Mouse (Mus musculus) neural tube, embryonic 11.5 days (tissue): ENCODE measurements at regions not wholly inside any gene's neighbourhood (a gene's known extent, or its start where the extent isn't known, plus 50 kb on each side); places are given as distances from the start of the nearest gene placed in this dataset.

ENCODE experiments used
- ATAC-seq: fragments of 200-750 bp; cut with Nextera tagmentation; 2 replicates; pipeline ENCODE4 v1.8.0; 2017; ENCODE audit warnings: moderate number of reproducible peaks, mild to moderate bottlenecking, moderate TSS enrichment, moderate library complexity; ENCODE audit not compliant: insufficient read depth, low FRiP score, low TSS enrichment
- DNase-seq: peaks from one replicate; pipeline ENCODE4 v3.0.0-alpha.2; 2015; ENCODE audit warnings: low spot score
- H3K27ac ChIP-seq: fragments of 300-500 bp; sonication (generic); 2 replicates; pipeline ENCODE4 v1.5.1; 2014; ENCODE audit warnings: low read depth, mild to moderate bottlenecking, low read length
- H3K27me3 ChIP-seq: fragments of 300-500 bp; sonication (generic); 2 replicates; pipeline ENCODE4 v1.6.1; 2014; ENCODE audit warnings: mild to moderate bottlenecking, low read length, mixed read lengths; ENCODE audit not compliant: control insufficient read depth, insufficient read depth
- H3K36me3 ChIP-seq: fragments of 300-500 bp; sonication (generic); 2 replicates; pipeline ENCODE4 v1.6.1; 2014; ENCODE audit warnings: mild to moderate bottlenecking, low read length, moderate library complexity, mixed read lengths; ENCODE audit not compliant: control insufficient read depth, insufficient read depth
- H3K4me1 ChIP-seq: fragments of 300-500 bp; sonication (generic); 2 replicates; pipeline ENCODE4 v1.6.1; 2014; ENCODE audit warnings: low read length, mixed read lengths; ENCODE audit not compliant: control insufficient read depth, insufficient read depth
- H3K4me2 ChIP-seq: fragments of 300-500 bp; sonication (generic); 2 replicates; pipeline ENCODE4 v1.6.1; 2014; ENCODE audit warnings: low read depth, mild to moderate bottlenecking, moderate library complexity
- H3K4me3 ChIP-seq: fragments of 300-500 bp; sonication (generic); 2 replicates; pipeline ENCODE4 v1.5.1; 2014; ENCODE audit warnings: low read depth, low read length
- H3K9ac ChIP-seq: fragments of 300-500 bp; sonication (generic); 2 replicates; pipeline ENCODE4 v1.6.1; 2014; ENCODE audit warnings: mild to moderate bottlenecking, low read length
- H3K9me3 ChIP-seq: fragments of 300-500 bp; sonication (generic); 2 replicates; pipeline ENCODE4 v1.6.1; 2016; ENCODE audit warnings: low read length; ENCODE audit not compliant: control insufficient read depth
- WGBS: fragments of 180-500 bp; shearing (Covaris S2); extraction: QIAGEN DNeasy Blood & Tissue Kit; methylation state at CpG from one replicate; pipeline ENCODE4 v1.1.7; 2014; 5-methylcytosine and 5-hydroxymethylcytosine counted together

GRCm38 (mm10) chr4:31819521-31820259, 144.2 kb upstream of the Map3k7 start:
- no peaks in the 10 kb centered on the region for H3K27me3 ChIP-seq

GRCm38 (mm10) chr4:31823574-31824348, 140.1 kb upstream of the Map3k7 start:
- 48% methylated on average over 19 of the region's 19 CpGs for WGBS
- Histone ChIP-seq H3K9ac (no peak overlapping the region), H3K36me3 (no peaks in the 10 kb centered on the region), H3K4me1 (no peaks in the 10 kb centered on the region), H3K4me2 (peak overlapping the region; percentile 10), H3K27ac (no peak overlapping the region), H3K9me3 (no peaks in the 10 kb centered on the region), H3K27me3 (no peaks in the 10 kb centered on the region), H3K4me3 (no peak overlapping the region)
- ATAC-seq (no peak), DNase-seq (no peak)

More at GRCm38 (mm10) chr4:31819521-31820259, 144.2 kb upstream of the Map3k7 start:
- Histone ChIP-seq H3K9ac (no peak overlapping the region), H3K36me3 (no peaks in the 10 kb centered on the region), H3K27ac (no peak overlapping the region), H3K9me3 (no peaks in the 10 kb centered on the region), H3K4me3 (no peak overlapping the region), H3K4me1 (no peaks in the 10 kb centered on the region), H3K4me2 (no peak overlapping the region)
- no peak for DNase-seq
- no peak for ATAC-seq
- 81% methylated on average over 18 of the region's 18 CpGs for WGBS

GRCm38 (mm10) chr4:31824518-31825437, 139.1 kb upstream of the Map3k7 start:
- H3K4me1 ChIP-seq, result no peaks in the 10 kb centered on the region
- H3K36me3 ChIP-seq, result no peaks in the 10 kb centered on the region
- no peaks in the 10 kb centered on the region for H3K27me3 ChIP-seq
- no peak overlapping the region for H3K4me2 ChIP-seq
- H3K9me3 ChIP-seq, result no peaks in the 10 kb centered on the region
- DNase-seq (no peak), ATAC-seq (no peak)
- WGBS, result 68% methylated on average over 14 of the region's 14 CpGs
- no peak overlapping the region for H3K27ac ChIP-seq
- H3K4me3 ChIP-seq, result no peak overlapping the region
- H3K9ac ChIP-seq, result no peak overlapping the region

- Histone ChIP-seq H3K4me3 (no peak overlapping the region), H3K36me3 (no peaks in the 10 kb centered on the region), H3K9ac (no peak overlapping the region), H3K9me3 (no peaks in the 10 kb centered on the region), H3K27ac (no peak overlapping the region), H3K4me2 (no peak overlapping the region), H3K4me1 (no peaks in the 10 kb centered on the region), H3K27me3 (no peaks in the 10 kb centered on the region)
- ATAC-seq, result no peak
- WGBS, result 79% methylated on average over 3 of the region's 3 CpGs
- no peak for DNase-seq
Observed at GRCm38 (mm10) chr4:31825438-31825830, 138.5 kb upstream of the Map3k7 start.

- ATAC-seq (no peak), DNase-seq (no peak)
- no peak overlapping the region for H3K9ac ChIP-seq
- no peaks in the 10 kb centered on the region for H3K9me3 ChIP-seq
- 81% methylated on average over 8 of the region's 8 CpGs for WGBS
- no peak overlapping the region for H3K4me3 ChIP-seq
- H3K27ac ChIP-seq, result no peak overlapping the region
- no peaks in the 10 kb centered on the region for H3K27me3 ChIP-seq
- H3K4me1 ChIP-seq, result no peaks in the 10 kb centered on the region
- no peaks in the 10 kb centered on the region for H3K36me3 ChIP-seq
- H3K4me2 ChIP-seq, result no peak overlapping the region
Observed at GRCm38 (mm10) chr4:31826661-31827060, 137.2 kb upstream of the Map3k7 start.

GRCm38 (mm10) chr4:31827266-31827665, 136.6 kb upstream of the Map3k7 start:
- DNase-seq (no peak), ATAC-seq (no peak)
- Histone ChIP-seq H3K4me1 (no peaks in the 10 kb centered on the region), H3K4me3 (no peak overlapping the region), H3K9me3 (no peaks in the 10 kb centered on the region), H3K36me3 (no peaks in the 10 kb centered on the region), H3K27me3 (no peaks in the 10 kb centered on the region), H3K4me2 (no peak overlapping the region), H3K27ac (no peak overlapping the region), H3K9ac (no peak overlapping the region)
- 77% methylated on average over 7 of the region's 7 CpGs for WGBS

- H3K4me2 ChIP-seq, result no peak overlapping the region
- no peak overlapping the region for H3K4me3 ChIP-seq
- H3K9me3 ChIP-seq, result no peaks in the 10 kb centered on the region
- peaks cover 9% of the 10 kb centered on the region for H3K4me1 ChIP-seq
- H3K27me3 ChIP-seq, result no peaks in the 10 kb centered on the region
- H3K9ac ChIP-seq, result no peak overlapping the region
- 11% methylated on average over 11 of the region's 11 CpGs for WGBS
- DNase-seq (no peak), ATAC-seq (no peak)
- H3K27ac ChIP-seq, result no peak overlapping the region
- no peaks in the 10 kb centered on the region for H3K36me3 ChIP-seq
Observed at GRCm38 (mm10) chr4:31830241-31830640, 133.7 kb upstream of the Map3k7 start.

GRCm38 (mm10) chr4:31831469-31831868, 132.4 kb upstream of the Map3k7 start:
- no peak overlapping the region for H3K4me2 ChIP-seq
- H3K36me3 ChIP-seq, result no peaks in the 10 kb centered on the region
- no peaks in the 10 kb centered on the region for H3K27me3 ChIP-seq
- ATAC-seq, result no peak
- DNase-seq, result no peak
- 74% methylated on average over 2 of the region's 2 CpGs for WGBS
- H3K4me3 ChIP-seq, result no peak overlapping the region
- H3K9ac ChIP-seq, result no peak overlapping the region
- H3K27ac ChIP-seq, result no peak overlapping the region
- no peaks in the 10 kb centered on the region for H3K9me3 ChIP-seq
- H3K4me1 ChIP-seq, result peaks cover 9% of the 10 kb centered on the region
